Mouse (Mus musculus) liver, postnatal 0 days (tissue): Measurements from ENCODE around the gene Il20ra. TPM values are rescaled to one million over a fixed set of nuclear protein-coding genes. Genes with fewer than 3 reads are reported as not detected.

Experiments
- ATAC-seq: fragments of 200-750 bp; cut with Nextera tagmentation; 2 replicates; pipeline ENCODE4 v1.8.0; 2017; ENCODE audit warnings: mild to moderate bottlenecking, moderate library complexity
- DNase-seq: peaks from one replicate; pipeline ENCODE4 v3.0.0-alpha.2; 2016
- H3K27ac ChIP-seq: fragments of 300-500 bp; sonication (generic); 2 replicates; pipeline ENCODE4 v1.5.1; 2014; ENCODE audit warnings: antibody characterized with exemption, moderate library complexity, mild to moderate bottlenecking, low read depth
- H3K27me3 ChIP-seq: fragments of 300-500 bp; sonication (generic); 2 replicates; pipeline ENCODE4 v1.6.1; 2014; ENCODE audit warnings: low read length, control low read depth, mixed read lengths; ENCODE audit not compliant: insufficient read depth
- H3K36me3 ChIP-seq: fragments of 300-500 bp; sonication (generic); replicated peaks from 2 replicates; pipeline ENCODE4 v1.6.1; 2014; ENCODE audit warnings: mild to moderate bottlenecking, control low read depth, low read length, moderate library complexity, mixed read lengths; ENCODE audit not compliant: insufficient read depth
- H3K4me1 ChIP-seq: fragments of 300-500 bp; sonication (generic); 2 replicates; pipeline ENCODE4 v1.6.1; 2014; ENCODE audit warnings: antibody characterized with exemption, mild to moderate bottlenecking, control low read depth; ENCODE audit not compliant: insufficient read depth
- H3K4me2 ChIP-seq: fragments of 300-500 bp; sonication (generic); 2 replicates; pipeline ENCODE4 v1.6.1; 2014; ENCODE audit warnings: low read depth, mild to moderate bottlenecking, low read length, moderate library complexity, mixed read lengths
- H3K4me3 ChIP-seq: fragments of 300-500 bp; sonication (generic); 2 replicates; pipeline ENCODE4 v1.5.1; 2014; ENCODE audit warnings: low read depth, low read length
- H3K9ac ChIP-seq: fragments of 300-500 bp; sonication (generic); replicated peaks from 2 replicates; pipeline ENCODE4 v1.6.1; 2014; ENCODE audit warnings: mild to moderate bottlenecking, moderate library complexity
- H3K9me3 ChIP-seq: fragments of 300-500 bp; sonication (generic); 2 replicates; pipeline ENCODE4 v1.6.1; 2016; ENCODE audit warnings: mild to moderate bottlenecking, control low read depth, low read length, mixed read lengths
- CTCF ChIP-seq: sonication (generic); IDR thresholded peaks from 2 replicates; pipeline ENCODE4 v1.5.1; 2016; ENCODE audit warnings: antibody characterized with exemption, low read depth
- EP300 ChIP-seq: IDR thresholded peaks from 2 replicates; pipeline ENCODE4 v1.6.1; 2016; ENCODE audit warnings: antibody characterized with exemption, low read depth, mild to moderate bottlenecking
- WGBS: fragments of 180-500 bp; shearing (Covaris S2); extraction: QIAGEN DNeasy Blood & Tissue Kit; methylation state at CpG from one replicate; pipeline ENCODE4 v1.1.7; 2014; ENCODE audit not compliant: insufficient replicate concordance; 5-methylcytosine and 5-hydroxymethylcytosine counted together
- polyA plus RNA-seq: library from polyadenylated mRNA; unstranded; fragments of >200 nt; fragmentation: Nextera tagmentation; extraction: Ambion mirVana; gene quantifications from 2 replicates; pipeline ENCODE4 v1.2.1, GENCODE M21; 2015

Gene Il20ra
- polyA plus RNA-seq, 1 experiment from 2014 or later, result 0.08 TPM

DNA sequence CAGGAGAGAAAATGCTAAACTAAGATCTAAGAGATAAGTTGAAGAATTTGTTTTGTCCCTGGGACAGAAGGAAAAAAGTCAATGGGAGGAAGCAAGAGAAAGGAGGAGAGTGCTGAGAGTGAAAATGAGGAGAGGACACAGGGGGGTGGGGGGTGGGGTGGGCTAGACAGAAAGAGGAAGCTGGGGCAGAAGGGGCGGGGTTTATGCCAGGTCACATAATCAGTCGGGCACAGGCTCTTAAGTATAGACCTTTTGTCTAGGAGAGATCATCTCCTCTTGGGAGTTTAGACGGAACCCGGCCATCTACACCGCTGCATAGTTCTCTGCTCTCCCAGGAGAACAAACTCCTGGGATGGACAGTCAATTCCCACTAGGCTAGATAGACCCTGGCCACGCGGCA, 90.6 kb downstream of the Il20ra start:
- H3K9me3 ChIP-seq, result no peaks in the 10 kb centered on the region
- DNase-seq, result no peak
- TF ChIP-seq EP300 (no peak), CTCF (no peak)
- no peak overlapping the region for H3K4me2 ChIP-seq
- no peaks in the 10 kb centered on the region for H3K36me3 ChIP-seq
- H3K27me3 ChIP-seq, result no peaks in the 10 kb centered on the region
- WGBS, result 53% methylated on average over 7 of the region's 7 CpGs
- no peak overlapping the region for H3K27ac ChIP-seq
- no peak overlapping the region for H3K4me3 ChIP-seq
- ATAC-seq, result no peak
- no peak overlapping the region for H3K9ac ChIP-seq
- no peaks in the 10 kb centered on the region for H3K4me1 ChIP-seq

DNA sequence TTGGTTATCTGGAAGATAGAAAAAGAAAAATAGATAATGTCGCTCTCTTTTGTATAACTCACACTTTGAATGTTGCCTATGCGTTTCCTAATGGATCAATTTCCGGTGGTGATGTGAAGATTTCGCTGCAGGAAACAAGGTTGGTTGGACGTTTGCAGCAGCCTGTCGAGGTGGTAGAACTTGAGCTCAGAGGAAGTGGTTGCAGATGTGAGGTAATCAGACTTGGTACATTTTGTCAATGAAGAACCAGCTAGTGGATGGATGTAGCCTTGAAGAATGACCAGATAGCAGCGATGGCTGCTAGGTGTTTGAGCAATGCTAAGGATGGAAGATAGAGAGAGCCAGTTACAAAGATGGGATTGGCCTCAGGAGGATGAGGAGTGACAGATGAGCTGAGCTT, 92.4 kb downstream of the Il20ra start:
- DNase-seq (no peak), ATAC-seq (no peak)
- no peak overlapping the region for H3K27ac ChIP-seq
- no peaks in the 10 kb centered on the region for H3K4me1 ChIP-seq
- no peaks in the 10 kb centered on the region for H3K9me3 ChIP-seq
- H3K27me3 ChIP-seq, result no peaks in the 10 kb centered on the region
- H3K36me3 ChIP-seq, result no peaks in the 10 kb centered on the region
- 51% methylated on average over 7 of the region's 7 CpGs for WGBS
- no peak overlapping the region for H3K4me2 ChIP-seq
- H3K4me3 ChIP-seq, result no peak overlapping the region
- no peak for TF ChIP-seq CTCF
- TF ChIP-seq EP300, result no peak
- no peak overlapping the region for H3K9ac ChIP-seq

Other genes with a start within 250 kb of the Il20ra start
- gene Ifngr1, start 120.6 kb upstream of the Il20ra start, polyA plus RNA-seq, result 65.9 and 68.9 TPM in 2 replicates
- 0.06 TPM in 1 of 2 replicates, not detected in the other for gene Il22ra2, start 90.6 kb upstream of the Il20ra start, polyA plus RNA-seq
- gene Slc35d3, start 138.9 kb downstream of the Il20ra start, polyA plus RNA-seq, result 2.3 and 2.7 TPM in 2 replicates
- gene Pex7, start 195.1 kb downstream of the Il20ra start, polyA plus RNA-seq, result 51.4 and 58.5 TPM in 2 replicates
- gene Map3k5, start 221.9 kb downstream of the Il20ra start, polyA plus RNA-seq, result 1.1 and 1.4 TPM in 2 replicates